ENCODE assay signal across 22 mouse cellular contexts in genomic region chr9:45235668-45236227, GRCm38 (mm10). TPM values are rescaled to one million over a fixed set of nuclear protein-coding genes. Genes with fewer than 3 reads are reported as not detected.
DNase-seq lines count a peak whose midpoint lies in the region; ATAC-seq and TF ChIP-seq lines count a peak whose summit lies in the region.
"Had no signal": no experiment of that assay in that cellular context is flagged by ENCODE, and none has a peak within 500 bp of the region (broad histone marks: within the 10 kb centered on the region; RNA-seq: fewer than 3 reads in every experiment).

No protein-coding gene starts in this region.

- H3K4me3 ChIP-seq in bone marrow, adult 2 months (replicated peaks; ENCODE audit: control insufficient read depth, low read depth, low read length), result no peak overlapping the region
- H3K4me3 ChIP-seq: embryonic facial prominence, embryonic 13.5 days; forebrain, embryonic 12.5 days; heart, adult 2 months; hindbrain, embryonic 15.5 days; myocyte had no signal

- 24% methylated on average over 6 of the region's 6 CpGs for whole genome bisulfite sequencing in bone marrow, adult 2 months

- TF ChIP-seq CTCF in bone marrow, adult 2 months (IDR thresholded peaks at IDR 0.05; ENCODE audit: control insufficient read depth, insufficient read depth, low read length), result no peak

- no peak for TF ChIP-seq POLR2A in bone marrow, adult 2 months (IDR thresholded peaks at IDR 0.05; ENCODE audit: borderline replicate concordance, control insufficient read depth, low read depth, low read length)

- peak; percentile 21 for DNase-seq in lung, postnatal 36 days
- DNase-seq in lung, postnatal 4 days, result no peak
- DNase-seq in CD4-positive, CD25-positive, alpha-beta regulatory T cell, adult 2 months (ENCODE audit: low read depth, low spot score), result peak; percentile 50
- DNase-seq in right cerebral cortex, adult 18-20 months, result no peak
- no peak for DNase-seq in kidney, adult 9 months
- DNase-seq: adrenal gland, postnatal 14 days; cerebellum, adult 11-12 months; heart, adult 2 months; kidney, postnatal 10 days; liver; right cerebral cortex, postnatal 4 days had no signal

- peak overlapping the region; percentile 52 for H3K27ac ChIP-seq in bone marrow, adult 2 months (ENCODE audit: control insufficient read depth, insufficient read depth, low read depth, low read length, poor library complexity)
- H3K27ac ChIP-seq: embryonic facial prominence, embryonic 13.5 days; forebrain, embryonic 12.5 days; heart, adult 2 months; hindbrain, embryonic 15.5 days; stomach, postnatal 0 days had no signal

- ATAC-seq in monocyte, adult 5-6 weeks (replicated peaks; ENCODE audit: insufficient number of reproducible peaks, low FRiP score, low TSS enrichment, poor library complexity, severe bottlenecking), result peak; percentile 78

- peaks cover 2% of the 10 kb centered on the region; the same call in 1 of the 2 replicates for H3K4me1 ChIP-seq in bone marrow, adult 2 months (ENCODE audit: control insufficient read depth, insufficient read depth, low read length)
- H3K4me1 ChIP-seq: embryonic facial prominence, embryonic 13.5 days; forebrain, embryonic 12.5 days; hindbrain, embryonic 15.5 days had no signal

RNA-seq across cellular contexts. Expression of gene Tmprss4, which starts 31.9 kb away (rescaled TPM):
- polyA plus RNA-seq in bone marrow, adult 2 months (2011; ENCODE audit: insufficient read depth, insufficient read length, low replicate concordance, missing spikeins), result not detected in 2 replicates
- not detected in 3 replicates for total RNA-seq in monocyte, adult 5-6 weeks (2017)
- total RNA-seq: adrenal gland, postnatal 14 days; heart, adult 2 months; layer of hippocampus, postnatal 10 days had no signal
- polyA plus RNA-seq: heart, postnatal 0 days; midbrain, embryonic 11.5 days; myocyte had no signal

RNA-seq across cellular contexts. Expression of gene Il10ra, which starts 33.2 kb away (rescaled TPM):
- polyA plus RNA-seq in bone marrow, adult 2 months (2011; ENCODE audit: insufficient read depth, insufficient read length, low replicate concordance, missing spikeins), result 16.0 and 32.8 TPM in 2 replicates
- total RNA-seq in monocyte, adult 5-6 weeks (2017), result 358 to 411 TPM (median 369 TPM) in 3 replicates
- polyA plus RNA-seq: myocyte had no signal

RNA-seq across cellular contexts. Expression of gene BC049352, which starts 53.9 kb away (rescaled TPM):
- polyA plus RNA-seq in bone marrow, adult 2 months (2011; ENCODE audit: insufficient read depth, insufficient read length, low replicate concordance, missing spikeins), result not detected in 2 replicates
- 1.7 to 7.5 TPM (median 4.2 TPM) in 3 replicates for total RNA-seq in monocyte, adult 5-6 weeks (2017)
- total RNA-seq: adrenal gland, postnatal 14 days; ES-E14; heart, adult 2 months had no signal
- polyA plus RNA-seq: heart, postnatal 0 days; hindbrain, embryonic 15.5 days; midbrain, embryonic 11.5 days; myocyte had no signal

Comparison
In these comparisons a context has a peak if more than half of its experiments do, and no peak if none do; other contexts are left out.
1. DNase-seq: peak in lung, postnatal 36 days (single experiment) and CD4-positive, CD25-positive, alpha-beta regulatory T cell, adult 2 months (single experiment); none in lung, postnatal 4 days (0 of 2), right cerebral cortex, adult 18-20 months (single experiment) and kidney, adult 9 months (single experiment).